Mouse (Mus musculus): ENCODE measurements around the gene 9830107B12Rik.

DNA sequence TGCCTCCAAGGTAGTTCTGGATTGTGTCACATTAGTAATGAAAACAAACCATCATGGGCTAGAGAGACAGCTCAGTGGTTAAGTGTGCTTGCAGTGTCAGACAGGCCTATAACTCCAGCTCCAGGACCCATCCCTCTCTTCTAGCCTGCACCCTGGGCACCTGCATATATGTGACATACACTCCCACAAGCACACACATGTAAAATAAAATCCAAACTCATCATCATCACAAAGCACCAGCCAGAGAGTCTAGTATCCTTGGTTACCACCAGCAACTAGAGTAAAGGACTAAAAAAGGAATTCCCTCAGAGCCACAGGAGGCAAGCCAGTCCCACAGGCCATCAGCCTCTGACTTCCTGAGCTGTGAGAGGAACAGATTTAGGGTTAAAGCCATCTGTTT is 57.0 kb downstream of the 9830107B12Rik start, which contains the start of gene 1700067P10Rik:
- TF ChIP-seq CTCF (IDR thresholded peaks at IDR 0.05; ENCODE audit: low read depth, low read length) (no peak), POLR2A (IDR thresholded peaks at IDR 0.05; ENCODE audit: extremely low read depth, insufficient read depth, low read length) (no peak)

Measured in liver, adult 2 months (tissue).